Mouse (Mus musculus): ENCODE results near the gene Phc2.

The Phc2 gene

GRCm38 (mm10) chr4:128721061-128721648 is 66.7 kb downstream of the Phc2 start:
- peak; percentile 49 to 66 for DNase-seq

DNA sequence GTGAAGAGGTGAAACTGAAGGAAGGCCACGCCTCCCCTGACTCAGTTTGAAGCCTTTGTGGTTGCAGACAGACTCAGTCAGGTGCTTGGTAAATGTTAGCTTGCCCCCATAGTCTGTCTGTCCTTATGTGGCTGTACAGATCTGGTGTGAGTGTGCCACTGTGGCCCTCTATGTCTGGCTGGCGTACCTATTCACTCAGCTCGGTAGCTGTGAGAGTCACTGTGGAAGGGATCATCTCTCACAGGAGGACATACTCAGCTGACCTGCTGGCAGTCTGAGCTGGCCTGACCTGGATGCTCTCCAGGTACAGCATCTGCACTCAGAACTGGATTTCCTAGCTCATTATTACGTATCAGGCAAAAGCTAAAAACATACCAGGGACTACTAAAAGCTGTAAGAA is 67.3 kb downstream of the Phc2 start:
- DNase-seq, result no peak

DNA sequence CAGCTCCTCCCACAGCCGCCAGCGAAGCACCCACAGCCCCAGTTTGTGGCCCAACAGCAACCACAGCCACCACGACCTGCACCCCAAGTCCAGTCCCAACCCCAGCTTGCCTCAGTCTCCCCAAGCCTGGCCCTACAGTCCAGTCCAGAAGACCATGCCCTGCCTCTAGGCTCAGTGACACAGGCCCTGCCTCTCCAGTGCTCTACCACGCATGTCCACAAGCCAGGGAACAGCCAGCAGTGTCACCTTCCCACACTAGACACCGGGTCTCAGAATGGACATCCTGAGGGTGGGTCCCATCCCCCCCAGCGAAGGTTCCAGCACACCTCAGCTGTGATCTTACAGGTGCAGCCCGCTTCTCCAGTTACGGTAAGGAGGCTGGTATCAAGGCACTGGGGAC is 68.4 kb downstream of the Phc2 start:
- DNase-seq, result no peak

GRCm38 (mm10) chr4:128723431-128723830 is 68.9 kb downstream of the Phc2 start:
- no peak for DNase-seq

DNA sequence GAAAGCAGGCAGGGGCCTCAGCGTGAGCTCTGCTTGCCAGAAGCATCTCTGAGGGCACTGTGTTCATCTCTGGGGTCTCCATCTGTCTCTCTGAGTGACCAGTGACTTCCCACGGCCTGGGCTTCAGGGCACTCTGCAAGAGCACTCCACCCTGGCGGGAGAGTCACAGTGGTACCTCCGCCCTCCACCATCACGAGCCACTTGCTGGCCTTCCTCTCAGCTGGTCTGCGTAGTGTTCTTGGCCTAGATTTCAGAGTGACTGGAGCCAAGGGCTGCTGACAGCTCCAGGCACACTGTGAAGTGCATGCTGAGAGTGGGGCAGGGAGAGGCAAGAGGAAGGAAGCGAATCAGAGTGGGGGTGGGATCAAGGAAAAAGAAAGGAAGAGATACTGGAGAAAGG is 69.6 kb downstream of the Phc2 start:
- no peak for DNase-seq

DNA sequence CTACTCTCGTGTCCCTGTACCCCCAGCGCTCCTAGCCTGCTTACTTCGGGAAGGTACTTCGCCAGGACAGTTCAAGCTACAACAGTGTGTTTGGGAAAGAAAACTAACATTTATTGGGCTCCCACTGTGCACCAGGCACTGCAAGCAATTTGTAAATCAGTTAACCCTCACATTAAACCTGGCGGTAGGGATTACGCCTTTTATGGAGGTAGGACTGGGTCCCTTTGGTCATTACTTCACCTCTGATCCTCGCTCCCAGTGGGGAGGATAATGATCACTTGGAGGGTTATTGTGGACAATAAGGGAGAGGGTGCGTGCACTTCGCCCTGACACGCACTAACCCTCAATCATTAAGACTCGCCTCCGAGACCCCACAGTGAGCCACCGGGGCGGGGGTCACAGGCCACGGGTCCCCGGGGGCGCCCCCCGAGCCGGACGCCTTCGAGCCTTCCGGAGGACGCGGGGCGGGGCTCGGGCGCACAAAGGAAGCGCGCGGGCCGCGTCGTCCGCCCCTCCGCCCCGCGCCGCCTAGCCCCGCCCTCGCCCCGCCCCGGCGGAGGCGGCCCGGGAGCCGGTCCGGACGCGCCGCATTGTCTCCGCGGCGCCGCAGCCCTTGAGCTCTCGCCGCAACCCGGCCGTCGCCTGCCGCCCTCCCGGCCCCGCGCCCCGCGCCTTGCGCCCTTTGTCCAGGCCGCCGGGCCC is 72.7 kb downstream of the Phc2 start:
- peak; percentile 88 to 93 for DNase-seq

DNA sequence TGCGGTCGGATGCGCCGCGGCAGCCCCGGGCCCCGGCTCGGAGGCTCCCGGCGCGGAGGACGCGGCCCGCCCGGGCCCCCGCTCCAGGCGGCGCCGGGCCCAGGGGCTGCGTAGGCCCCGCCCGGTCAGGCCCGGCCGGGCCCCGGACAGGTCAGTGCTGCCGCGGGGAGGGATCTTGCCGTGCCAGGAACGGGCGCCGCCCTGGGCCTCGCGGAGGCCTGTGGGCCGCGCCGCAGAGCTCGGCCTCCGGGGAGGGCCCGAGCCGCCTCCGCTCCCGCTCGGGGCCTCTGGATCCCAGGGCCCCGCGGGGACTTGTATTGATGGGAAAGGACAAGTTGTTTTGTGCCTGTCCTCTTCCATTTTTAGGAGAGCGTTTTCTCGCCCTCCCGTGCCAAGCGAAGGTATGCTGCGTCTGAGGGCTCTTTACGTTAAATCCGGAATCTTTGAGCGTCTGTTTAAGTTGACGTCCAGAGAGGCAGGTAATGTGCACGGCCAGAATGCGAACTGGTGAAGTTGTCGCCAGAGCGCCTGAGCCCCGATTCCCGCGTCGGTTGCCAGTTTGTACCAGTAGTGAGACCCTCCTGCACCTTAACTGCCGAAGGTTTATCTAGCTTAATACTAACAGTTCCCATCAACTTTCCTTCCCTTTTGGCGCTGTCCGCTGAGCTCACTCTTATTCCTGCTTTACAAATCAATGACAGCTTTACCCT is 73.4 kb downstream of the Phc2 start:
- DNase-seq, result peak; percentile 65 to 76

DNA sequence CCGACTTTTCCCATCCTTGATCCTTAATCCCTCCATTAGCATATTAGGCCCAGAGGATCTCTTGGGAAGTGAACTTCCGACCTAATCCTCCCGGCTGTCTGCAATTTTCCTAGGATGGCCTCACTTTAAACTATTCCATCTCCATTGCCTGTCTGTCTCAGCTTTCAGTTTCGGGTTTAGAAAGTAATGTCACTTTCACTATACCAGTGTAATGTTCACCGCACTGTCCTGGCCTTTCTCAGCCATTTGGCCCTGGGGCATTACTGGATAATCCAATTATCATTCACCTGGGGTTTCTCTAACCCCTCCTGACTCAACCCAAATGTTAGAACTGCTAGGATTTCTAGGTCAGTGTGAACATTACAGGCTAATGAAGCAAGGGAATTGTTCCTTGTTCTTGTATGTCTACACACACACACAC is 73.9 kb downstream of the Phc2 start:
- no peak for DNase-seq

DNA sequence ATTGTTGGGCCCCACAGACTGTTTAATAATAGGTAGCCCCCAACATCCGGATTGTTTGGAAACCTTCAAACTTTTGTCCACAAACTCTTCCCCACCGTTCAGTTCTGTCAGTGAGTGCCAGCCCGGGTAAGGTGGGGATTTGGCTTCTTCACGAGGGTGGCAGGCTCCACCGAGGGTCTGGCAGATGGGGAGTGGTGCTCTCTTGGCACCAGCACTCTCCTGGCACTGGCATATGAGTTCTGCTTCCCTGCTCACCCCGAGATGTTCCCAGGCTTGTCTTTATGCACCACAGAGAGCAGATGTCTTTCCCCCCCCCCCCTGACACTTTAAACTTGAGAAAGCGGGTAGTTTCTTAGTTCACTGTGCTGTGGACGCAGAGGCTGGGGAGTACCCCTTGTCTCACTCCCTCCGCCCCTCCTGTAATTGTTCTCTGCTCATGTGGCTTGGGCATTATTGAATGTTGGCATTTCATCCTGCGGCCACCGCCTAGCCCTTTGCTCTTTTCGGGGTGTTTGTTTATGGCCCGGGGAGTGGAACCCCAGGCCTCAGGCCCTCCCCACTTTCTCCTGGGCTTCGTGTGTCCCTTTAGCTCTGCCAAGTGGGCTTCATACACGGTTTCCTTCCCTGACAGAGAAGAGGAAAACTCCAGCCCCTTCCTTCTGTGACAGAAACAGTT is 74.7 kb downstream of the Phc2 start:
- no peak for DNase-seq

DNA sequence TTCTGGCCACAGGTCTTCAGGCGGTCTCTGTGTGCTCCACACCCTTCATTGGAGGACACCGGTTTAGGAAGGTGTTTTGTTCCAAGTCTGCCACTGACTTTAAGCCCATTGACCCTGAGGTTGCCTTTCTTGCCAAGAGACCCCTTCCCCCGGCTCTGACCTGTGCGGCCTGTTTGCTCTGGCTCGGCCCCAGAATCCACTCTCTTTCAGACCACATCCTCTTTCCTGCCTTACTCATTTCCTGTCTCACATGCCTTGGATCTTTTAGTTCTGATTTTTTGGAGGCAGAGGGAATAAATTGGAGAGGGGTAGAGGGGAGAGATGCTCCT is 75.2 kb downstream of the Phc2 start:
- DNase-seq, result peak; percentile 67 to 73

- no peak for DNase-seq
Observed at GRCm38 (mm10) chr4:128730271-128730670, 75.8 kb downstream of the Phc2 start.

GRCm38 (mm10) chr4:128732794-128733193 is 78.3 kb downstream of the Phc2 start:
- DNase-seq, result no peak

GRCm38 (mm10) chr4:128733496-128733895 is 79.0 kb downstream of the Phc2 start:
- DNase-seq, result no peak

DNA sequence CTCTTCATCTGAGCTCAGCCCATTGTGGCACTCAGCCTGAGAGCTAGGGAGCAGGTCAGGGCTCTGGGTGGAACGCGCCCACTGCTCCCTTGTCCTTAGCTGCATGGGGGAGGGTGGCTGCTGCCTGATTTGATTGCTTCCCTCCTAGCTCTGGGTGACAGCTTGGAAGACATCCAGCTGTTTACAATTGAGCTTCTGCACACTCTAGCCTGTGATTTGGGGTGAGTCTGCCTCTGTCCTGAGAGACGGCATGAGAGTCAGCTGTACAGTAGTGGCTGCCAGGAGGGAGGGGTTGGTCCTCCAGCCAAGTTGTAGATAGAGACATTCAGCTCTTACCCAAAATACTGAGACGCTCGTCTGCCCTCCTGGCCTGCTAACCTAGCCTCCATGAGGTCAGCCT is 79.7 kb downstream of the Phc2 start:
- peak; percentile 80 to 88 for DNase-seq

- peak; percentile 66 to 79 for DNase-seq
Observed at GRCm38 (mm10) chr4:128734721-128735671, 80.5 kb downstream of the Phc2 start.

DNA sequence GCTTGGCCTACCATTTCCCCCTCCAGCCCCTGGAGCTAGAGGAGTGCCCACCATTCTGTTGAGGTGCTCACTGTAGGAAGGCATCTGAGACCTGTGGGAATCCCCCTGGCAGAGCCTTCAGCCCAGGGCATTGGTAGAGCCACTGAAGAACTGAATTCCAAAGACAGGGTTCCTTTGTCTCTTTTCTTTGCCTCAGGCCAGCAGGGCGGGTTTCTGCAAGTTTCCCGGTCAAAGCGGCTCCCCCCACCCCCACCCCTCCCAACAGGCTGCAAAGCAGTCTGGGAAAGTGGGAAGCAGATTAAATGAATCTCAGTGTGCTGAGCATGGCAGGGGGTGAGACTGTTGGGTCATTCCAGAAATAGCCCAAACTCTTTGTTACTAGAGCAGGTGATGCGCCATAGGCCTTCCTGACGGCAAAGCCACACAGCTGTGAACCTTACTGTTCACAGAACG is 82.7 kb downstream of the Phc2 start:
- DNase-seq, result no peak

GRCm38 (mm10) chr4:128737825-128738610 is 83.5 kb downstream of the Phc2 start:
- DNase-seq, result peak; percentile 62 to 74

GRCm38 (mm10) chr4:128740878-128741277 is 86.4 kb downstream of the Phc2 start:
- DNase-seq, result no peak

DNA sequence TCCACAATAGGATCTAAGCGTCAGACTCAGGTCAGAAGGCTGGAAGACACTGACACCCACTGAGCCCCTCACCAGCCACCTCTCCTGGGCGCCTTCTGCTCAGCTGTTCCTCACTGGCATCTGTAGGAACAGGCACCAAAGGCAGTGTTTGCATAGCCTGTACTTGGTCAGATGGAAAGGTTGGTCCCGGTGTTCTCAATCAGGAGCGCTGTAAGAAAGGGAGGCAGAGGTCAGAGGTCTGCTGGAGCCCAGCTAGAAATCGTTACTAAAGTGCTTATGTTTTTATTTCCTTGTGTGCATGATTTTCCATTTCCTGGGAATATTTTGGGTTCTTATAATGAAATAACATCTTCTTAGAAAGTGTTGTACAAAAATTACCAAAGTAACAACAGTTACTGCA is 87.4 kb downstream of the Phc2 start:
- no peak for DNase-seq

- DNase-seq, result no peak
Observed at GRCm38 (mm10) chr4:128742379-128742970, 88.0 kb downstream of the Phc2 start.

DNA sequence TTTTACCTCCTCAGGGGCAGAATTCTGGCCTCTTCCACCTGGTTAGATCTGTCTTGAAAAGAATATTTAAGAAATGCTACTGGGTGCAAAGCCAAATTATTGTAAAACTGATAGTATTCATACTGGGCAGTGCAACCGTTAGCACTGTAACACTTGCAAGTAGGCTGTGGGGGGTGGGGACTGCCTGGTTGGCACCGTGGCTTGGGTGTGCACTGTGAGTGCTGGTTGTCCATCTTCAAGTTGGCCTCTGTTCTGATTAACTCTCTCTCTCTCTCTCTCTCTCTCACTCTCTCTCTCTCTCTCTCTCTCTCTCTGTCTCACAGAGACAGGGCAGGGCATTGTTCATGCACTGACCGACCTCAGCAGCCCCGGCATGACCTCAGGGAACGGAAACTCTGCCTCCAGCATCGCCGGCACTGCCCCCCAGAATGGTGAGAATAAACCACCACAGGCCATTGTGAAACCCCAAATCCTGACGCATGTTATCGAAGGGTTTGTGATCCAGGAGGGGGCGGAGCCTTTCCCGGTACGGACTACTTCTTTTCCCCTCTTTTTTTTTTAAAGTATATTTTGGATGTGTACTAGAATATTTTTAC is 88.6 kb downstream of the Phc2 start:
- no peak for DNase-seq
